10 mouse cellular contexts compared by ENCODE assay signal in the genomic region with DNA sequence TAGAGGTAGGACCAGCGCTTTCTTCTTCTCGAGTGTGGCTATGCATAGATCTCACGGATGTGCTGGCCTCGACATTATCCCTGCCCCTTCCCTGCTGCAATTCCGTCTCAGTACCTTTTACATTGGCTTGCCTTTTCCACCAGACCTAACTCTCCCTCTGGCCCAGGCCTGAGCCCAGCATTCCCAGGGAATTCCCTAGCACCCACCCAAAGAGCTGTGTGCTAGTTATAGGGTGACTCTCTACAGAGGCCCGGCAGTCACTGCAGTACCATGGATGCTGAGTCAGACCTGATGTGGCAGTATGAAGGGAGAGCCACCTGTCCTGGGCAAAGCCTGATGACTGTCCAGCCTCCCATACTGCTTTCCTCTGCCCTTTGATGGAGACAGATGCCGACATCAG. TPM values are rescaled to one million over a fixed set of nuclear protein-coding genes. Genes with fewer than 3 reads are reported as not detected.
A peak's percentile ranks its signal among the peaks of the same experiment; 100 is the strongest.
DNase-seq lines count a peak whose midpoint lies in the region; ATAC-seq and TF ChIP-seq lines count a peak whose summit lies in the region.
"Had no signal": no experiment of that assay in that cellular context is flagged by ENCODE, and none has a peak within 500 bp of the region (broad histone marks: within the 10 kb centered on the region; RNA-seq: fewer than 3 reads in every experiment).

No protein-coding gene starts in this region.

- peaks cover 43% of the 10 kb centered on the region for H3K27me3 ChIP-seq in hindbrain, embryonic 10.5 days (ENCODE audit: insufficient read depth, poor library complexity, severe bottlenecking)
- H3K27me3 ChIP-seq in midbrain, postnatal 0 days (ENCODE audit: insufficient read depth, low read length), result no peaks in the 10 kb centered on the region

- H3K27ac ChIP-seq in hindbrain, embryonic 10.5 days, result peak overlapping the region; percentile 35; the same call in 1 of the 2 replicates
- H3K27ac ChIP-seq in midbrain, postnatal 0 days (ENCODE audit: low read depth, low read length), result peak overlapping the region; percentile 71

- no peak for ATAC-seq in midbrain, postnatal 0 days (ENCODE audit: low FRiP score)
- ATAC-seq in inflammation-experienced regulatory T-cells, adult 6 months, result no peak

- H3K4me2 ChIP-seq in midbrain, postnatal 0 days (ENCODE audit: low read depth, low read length, poor library complexity, severe bottlenecking), result peak overlapping the region; percentile 77

- peaks cover 30% of the 10 kb centered on the region for H3K4me1 ChIP-seq in hindbrain, embryonic 10.5 days (replicated peaks)
- no peaks in the 10 kb centered on the region for H3K4me1 ChIP-seq in midbrain, postnatal 0 days (ENCODE audit: insufficient read depth, low read length)

- peak; percentile 44 to 64 for DNase-seq in left cerebral cortex, adult 18-20 months (ENCODE audit: low spot score in 2 of 2)
- DNase-seq in left cerebral cortex, adult 11 months (ENCODE audit: low spot score), result no peak
- peak; percentile 47 for DNase-seq in cerebellum, adult 9-11 months
- no peak for DNase-seq in hindbrain, embryonic 10.5 days (ENCODE audit: low spot score)
- DNase-seq in midbrain, postnatal 0 days (ENCODE audit: low spot score), result peak; percentile 26
- DNase-seq in ovary, postnatal 14 days (ENCODE audit: low spot score), result no peak
- no peak for DNase-seq in heart, adult 8-10 months (ENCODE audit: low spot score)

- peak overlapping the region; percentile 57 for H3K4me3 ChIP-seq in hindbrain, embryonic 10.5 days
- peak overlapping the region; percentile 51 for H3K4me3 ChIP-seq in midbrain, postnatal 0 days (ENCODE audit: low read depth, low read length)

- no peak for TF ChIP-seq CTCF in midbrain, postnatal 0 days (IDR thresholded peaks at IDR 0.05)

- 24% methylated on average over 7 of the region's 7 CpGs for WGBS in hindbrain, embryonic 10.5 days
- WGBS in midbrain, postnatal 0 days, result 29% methylated on average over 7 of the region's 7 CpGs

- no peaks in the 10 kb centered on the region for H3K36me3 ChIP-seq in hindbrain, embryonic 10.5 days
- no peaks in the 10 kb centered on the region for H3K36me3 ChIP-seq in midbrain, postnatal 0 days (ENCODE audit: insufficient read depth, low read length)

- H3K9ac ChIP-seq in midbrain, postnatal 0 days (replicated peaks; ENCODE audit: low read length, poor library complexity, severe bottlenecking), result peak overlapping the region; percentile 73

- H3K9me3 ChIP-seq in hindbrain, embryonic 10.5 days, result no peaks in the 10 kb centered on the region
- H3K9me3 ChIP-seq in midbrain, postnatal 0 days (ENCODE audit: low read length), result no peaks in the 10 kb centered on the region

RNA-seq across cellular contexts. Expression of gene Mt3, which starts 1.0 kb away (rescaled TPM):
- 100 to 1,000 TPM; 795 to 921 TPM for total RNA-seq in left cerebral cortex, adult 18-20 months (2021)
- 8.4 and 13.2 TPM in 2 replicates for polyA plus RNA-seq in hindbrain, embryonic 10.5 days (2016; fragmentation: Nextera tagmentation; extraction: Ambion mirVana)
- total RNA-seq in midbrain, postnatal 0 days (2014; rRNA removed), result 571 and 599 TPM in 2 replicates
- polyA plus RNA-seq in midbrain, postnatal 0 days (2015; fragmentation: Nextera tagmentation; extraction: Ambion mirVana), result 314 and 354 TPM in 2 replicates
- total RNA-seq in heart, adult 8-10 months (2022), result 1 to 10 TPM; 2.3 to 5.4 (median 4.3) TPM
- polyA plus RNA-seq in inflammation-experienced regulatory T-cells, adult 6 months (2017; shearing (Covaris generic)), result 1 to 10 TPM in 1 of 3 experiments, not detected in 2; 5.9 TPM
- total RNA-seq: neutrophil, adult 5-6 weeks had no signal

RNA-seq across cellular contexts. Expression of gene Mt4, which starts 16.5 kb away (rescaled TPM):
- not detected for total RNA-seq in left cerebral cortex, adult 18-20 months (2021)
- polyA plus RNA-seq in hindbrain, embryonic 10.5 days (2016; fragmentation: Nextera tagmentation; extraction: Ambion mirVana), result not detected in 2 replicates
- not detected in 2 replicates for total RNA-seq in midbrain, postnatal 0 days (2014; rRNA removed)
- polyA plus RNA-seq in midbrain, postnatal 0 days (2015; fragmentation: Nextera tagmentation; extraction: Ambion mirVana), result not detected in 2 replicates
- not detected for total RNA-seq in heart, adult 8-10 months (2022)
- not detected for polyA plus RNA-seq in inflammation-experienced regulatory T-cells, adult 6 months (2017; shearing (Covaris generic))
- total RNA-seq: neutrophil, adult 5-6 weeks had no signal
- polyA plus RNA-seq: limb, embryonic 11.5 days had no signal

RNA-seq across cellular contexts. Expression of gene Mt2, which starts 19.0 kb away (rescaled TPM):
- 100 to 1,000 TPM; 215 to 228 TPM for total RNA-seq in left cerebral cortex, adult 18-20 months (2021)
- polyA plus RNA-seq in hindbrain, embryonic 10.5 days (2016; fragmentation: Nextera tagmentation; extraction: Ambion mirVana), result 48.0 and 63.2 TPM in 2 replicates
- 57.7 and 131 TPM in 2 replicates for total RNA-seq in midbrain, postnatal 0 days (2014; rRNA removed)
- polyA plus RNA-seq in midbrain, postnatal 0 days (2015; fragmentation: Nextera tagmentation; extraction: Ambion mirVana), result 92.3 and 101 TPM in 2 replicates
- 100 to 1,000 TPM in 1 of 4 experiments, 10 to 100 TPM in 3; 34.4 to 168 (median 56.0) TPM for total RNA-seq in heart, adult 8-10 months (2022)
- polyA plus RNA-seq in inflammation-experienced regulatory T-cells, adult 6 months (2017; shearing (Covaris generic)), result under 1 TPM in 1 of 3 experiments, not detected in 2; 0.94 TPM
- total RNA-seq: neutrophil, adult 5-6 weeks had no signal

RNA-seq across cellular contexts. Expression of gene Mt1, which starts 25.4 kb away (rescaled TPM):
- total RNA-seq in left cerebral cortex, adult 18-20 months (2021), result 100 to 1,000 TPM; 333 to 422 TPM
- polyA plus RNA-seq in hindbrain, embryonic 10.5 days (2016; fragmentation: Nextera tagmentation; extraction: Ambion mirVana), result 159 and 234 TPM in 2 replicates
- 460 and 504 TPM in 2 replicates for total RNA-seq in midbrain, postnatal 0 days (2014; rRNA removed)
- 387 and 420 TPM in 2 replicates for polyA plus RNA-seq in midbrain, postnatal 0 days (2015; fragmentation: Nextera tagmentation; extraction: Ambion mirVana)
- 100 to 1,000 TPM; 196 to 496 (median 239) TPM for total RNA-seq in heart, adult 8-10 months (2022)
- polyA plus RNA-seq in inflammation-experienced regulatory T-cells, adult 6 months (2017; shearing (Covaris generic)), result 10 to 100 TPM in 1 of 3 experiments, 1 to 10 TPM in 2; 1.5 to 11.0 (median 2.6) TPM

RNA-seq across cellular contexts. Expression of gene Bbs2, which starts 54.7 kb away (rescaled TPM):
- 10 to 100 TPM; 28.2 to 30.4 TPM for total RNA-seq in left cerebral cortex, adult 18-20 months (2021)
- 16.9 and 19.0 TPM in 2 replicates for polyA plus RNA-seq in hindbrain, embryonic 10.5 days (2016; fragmentation: Nextera tagmentation; extraction: Ambion mirVana)
- 20.7 and 27.6 TPM in 2 replicates for total RNA-seq in midbrain, postnatal 0 days (2014; rRNA removed)
- 16.2 and 17.5 TPM in 2 replicates for polyA plus RNA-seq in midbrain, postnatal 0 days (2015; fragmentation: Nextera tagmentation; extraction: Ambion mirVana)
- total RNA-seq in heart, adult 8-10 months (2022), result 10 to 100 TPM in 2 of 4 experiments, 1 to 10 TPM in 2; 7.6 to 15.7 (median 9.4) TPM
- 1 to 10 TPM; 1.6 to 9.5 (median 5.9) TPM for polyA plus RNA-seq in inflammation-experienced regulatory T-cells, adult 6 months (2017; shearing (Covaris generic))

Comparison
In these comparisons a context has a peak if more than half of its experiments do, and no peak if none do; other contexts are left out.
1. DNase-seq: peak in left cerebral cortex, adult 18-20 months (2 of 2), cerebellum, adult 9-11 months (single experiment) and midbrain, postnatal 0 days (single experiment); none in left cerebral cortex, adult 11 months (single experiment), hindbrain, embryonic 10.5 days (single experiment), ovary, postnatal 14 days (single experiment) and heart, adult 8-10 months (single experiment).
2. RNA of gene Mt3, which starts 1.0 kb away (total RNA-seq): 795 to 921 TPM in left cerebral cortex, adult 18-20 months and 571 to 599 TPM in midbrain, postnatal 0 days; 2.3 to 5.4 TPM in heart, adult 8-10 months; every median in the first group is over 10 times any median in the second.